Mouse (Mus musculus): ENCODE measurements around the gene Olfr1184.
"Not testable (repeated sequence)": the region's sequence is repeated elsewhere in the genome, so short reads cannot be mapped to it uniquely, and the experiment has no call there.

The Olfr1184 gene

GRCm38 (mm10) chr2:88483298-88483697 lies at the start of gene Olfr1184:
TSS of gene Olfr1184 (plus strand) at chr2:88483598.
- DNase-seq (ENCODE audit: low spot score in 2 of 2), result no peak

- no peak for DNase-seq (ENCODE audit: low spot score in 2 of 2)
Observed at GRCm38 (mm10) chr2:88449031-88449430, 34.4 kb upstream of the Olfr1184 start, which contains the start of gene Gm13757. TSS of gene Gm13757 (minus strand) at chr2:88449131.

GRCm38 (mm10) chr2:88454567-88454966 lies 28.8 kb upstream of the Olfr1184 start, which contains the start of gene Olfr1183:
TSS of gene Olfr1183 (plus strand) at chr2:88454867.
- not testable (repeated sequence) for DNase-seq (ENCODE audit: low spot score in 2 of 2)

- no peak for DNase-seq (ENCODE audit: low spot score in 2 of 2)
Observed at GRCm38 (mm10) chr2:88493020-88493419, 9.6 kb downstream of the Olfr1184 start, which contains the start of gene Olfr1185-ps1. TSS of gene Olfr1185-ps1 (plus strand) at chr2:88493320.

GRCm38 (mm10) chr2:88518251-88518650 lies 34.9 kb downstream of the Olfr1184 start, which contains the start of gene Olfr1186:
TSS of gene Olfr1186 (plus strand) at chr2:88518551.
- DNase-seq (ENCODE audit: low spot score in 2 of 2), result no peak

- DNase-seq (ENCODE audit: low spot score in 2 of 2), result no peak
Observed at GRCm38 (mm10) chr2:88525720-88526119, 42.3 kb downstream of the Olfr1184 start.

All from spleen, postnatal 10 days (tissue).